Mouse (Mus musculus): ENCODE results near the gene Ogfrl1. TPM values are rescaled to one million over a fixed set of nuclear protein-coding genes. Genes with fewer than 3 reads are reported as not detected.
"Not testable (repeated sequence)": the region's sequence is repeated elsewhere in the genome, so short reads cannot be mapped to it uniquely, and the experiment has no call there.

Ogfrl1 gene
- polyA plus RNA-seq, 1 experiment from 2014 or later = 27.6 TPM

DNA sequence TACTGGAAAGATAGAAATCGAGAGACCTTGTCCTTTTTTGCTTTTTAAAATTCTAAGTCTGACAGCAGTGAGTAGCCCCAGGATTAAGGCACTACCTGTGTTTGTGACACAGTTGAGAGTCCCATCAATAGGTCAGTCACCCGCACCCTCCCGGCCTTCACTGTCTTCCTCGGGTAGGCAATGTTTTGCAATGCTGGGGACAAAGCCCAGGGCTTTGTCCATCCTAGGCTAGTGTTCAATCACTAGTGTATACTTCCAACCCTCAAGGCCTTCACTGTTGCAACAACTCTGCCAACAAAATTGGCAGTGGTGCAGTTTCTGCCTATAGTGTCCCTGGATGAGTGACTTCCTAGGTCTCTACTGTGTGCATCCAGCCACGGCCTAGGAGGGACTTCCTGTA, 14.0 kb upstream of the Ogfrl1 start:
- no peak overlapping the region for H3K9ac ChIP-seq (ENCODE audit: low read depth, low read length)
- H3K4me2 ChIP-seq (ENCODE audit: low read length) = no peak overlapping the region
- TF ChIP-seq CTCF (IDR thresholded peaks at IDR 0.05; ENCODE audit: low read depth) = no peak
- H3K36me3 ChIP-seq (ENCODE audit: insufficient read depth, low read length) = no peaks in the 10 kb centered on the region
- no peak overlapping the region for H3K4me3 ChIP-seq (replicated peaks; ENCODE audit: low read depth, low read length)
- ATAC-seq (replicated peaks; ENCODE audit: low FRiP score, low read depth) (no peak), DNase-seq (ENCODE audit: low spot score) (no peak)
- no peaks in the 10 kb centered on the region for H3K4me1 ChIP-seq (replicated peaks; ENCODE audit: insufficient read depth, low read length)
- no peaks in the 10 kb centered on the region for H3K9me3 ChIP-seq (replicated peaks; ENCODE audit: low read length)
- WGBS = 88% methylated on average over 5 of the region's 5 CpGs
- H3K27me3 ChIP-seq (ENCODE audit: insufficient read depth, low read length) = no peaks in the 10 kb centered on the region
- H3K27ac ChIP-seq = no peak overlapping the region

DNA sequence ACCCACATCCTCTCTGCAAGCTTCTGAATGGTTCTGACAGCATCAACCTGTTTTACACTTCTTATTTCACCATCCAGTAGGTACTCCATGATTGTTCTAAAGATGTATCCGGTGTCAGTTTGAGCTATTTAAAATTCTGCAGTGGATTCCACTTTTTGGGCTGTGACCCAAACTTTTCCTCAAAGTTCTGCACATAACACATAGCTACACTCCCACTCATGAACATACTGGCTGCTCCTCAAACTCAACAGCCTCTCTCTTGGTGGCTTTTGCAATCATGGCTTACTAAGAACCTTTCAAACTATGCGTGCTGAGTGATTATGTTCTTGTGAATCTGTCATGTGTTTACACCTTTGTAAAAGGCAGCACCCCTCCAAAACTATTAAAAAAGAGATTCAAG, 12.4 kb upstream of the Ogfrl1 start:
- WGBS = 86% methylated on average over 2 of the region's 2 CpGs
- DNase-seq (ENCODE audit: low spot score) = no peak
- H3K9me3 ChIP-seq (replicated peaks; ENCODE audit: low read length) = no peaks in the 10 kb centered on the region
- H3K27ac ChIP-seq = no peak overlapping the region
- no peak overlapping the region for H3K4me2 ChIP-seq (ENCODE audit: low read length)
- H3K4me3 ChIP-seq (replicated peaks; ENCODE audit: low read depth, low read length) = no peak overlapping the region
- no peak overlapping the region for H3K9ac ChIP-seq (ENCODE audit: low read depth, low read length)
- TF ChIP-seq CTCF (IDR thresholded peaks at IDR 0.05; ENCODE audit: low read depth) = no peak
- no peak for ATAC-seq (replicated peaks; ENCODE audit: low FRiP score, low read depth)
- H3K27me3 ChIP-seq (ENCODE audit: insufficient read depth, low read length) = no peaks in the 10 kb centered on the region
- H3K4me1 ChIP-seq (replicated peaks; ENCODE audit: insufficient read depth, low read length) = no peaks in the 10 kb centered on the region
- no peaks in the 10 kb centered on the region for H3K36me3 ChIP-seq (ENCODE audit: insufficient read depth, low read length)

DNA sequence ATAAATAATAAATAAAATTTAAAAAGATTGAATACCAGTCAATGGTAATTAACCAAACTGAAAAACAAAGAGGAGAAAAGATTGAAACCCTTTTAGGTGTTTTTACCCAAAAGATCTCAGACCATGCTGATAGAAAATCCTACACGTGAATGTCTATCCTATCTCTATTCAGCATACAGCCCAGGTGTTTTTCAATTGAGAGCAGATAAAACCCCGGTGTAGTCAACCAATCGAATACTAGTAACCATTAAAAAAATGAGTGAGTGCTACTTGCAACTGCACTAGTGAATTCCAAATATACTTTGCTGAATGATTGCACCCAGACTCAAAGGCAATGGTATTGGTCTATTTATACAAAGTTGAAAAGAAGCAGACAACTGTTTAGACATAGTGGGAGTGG, 4.8 kb upstream of the Ogfrl1 start:
- Histone ChIP-seq H3K36me3 (ENCODE audit: insufficient read depth, low read length) (no peaks in the 10 kb centered on the region), H3K4me2 (ENCODE audit: low read length) (no peak overlapping the region), H3K9ac (ENCODE audit: low read depth, low read length) (no peak overlapping the region), H3K4me1 (replicated peaks; ENCODE audit: insufficient read depth, low read length) (no peaks in the 10 kb centered on the region), H3K27me3 (ENCODE audit: insufficient read depth, low read length) (no peaks in the 10 kb centered on the region), H3K27ac (no peak overlapping the region), H3K4me3 (replicated peaks; ENCODE audit: low read depth, low read length) (no peak overlapping the region), H3K9me3 (replicated peaks; ENCODE audit: low read length) (no peaks in the 10 kb centered on the region)
- TF ChIP-seq CTCF (IDR thresholded peaks at IDR 0.05; ENCODE audit: low read depth) = no peak
- ATAC-seq (replicated peaks; ENCODE audit: low FRiP score, low read depth) = no peak
- DNase-seq (ENCODE audit: low spot score) = no peak
- WGBS = 90% methylated on average over 3 of the region's 3 CpGs

DNA sequence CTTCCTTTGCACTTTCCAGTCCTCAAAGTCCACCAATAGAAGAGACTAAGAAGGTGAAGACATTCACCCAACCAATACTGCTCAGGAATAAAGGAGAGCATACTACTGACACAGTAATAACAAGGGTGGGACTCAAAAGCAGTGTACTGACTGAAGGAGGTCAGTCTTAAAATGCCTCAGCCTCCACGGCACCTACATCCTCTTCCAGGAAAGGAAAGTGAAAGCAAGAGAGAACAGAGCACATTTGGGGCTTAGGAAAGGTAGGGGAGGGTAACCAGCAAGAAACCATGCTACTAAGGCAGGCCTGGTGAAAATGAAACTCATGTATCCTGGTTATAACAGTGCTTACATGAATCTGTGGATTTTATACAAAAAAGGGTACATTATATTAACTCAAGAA, 2.0 kb upstream of the Ogfrl1 start:
- no peak for ATAC-seq (replicated peaks; ENCODE audit: low FRiP score, low read depth)
- Histone ChIP-seq H3K4me2 (ENCODE audit: low read length) (no peak overlapping the region), H3K4me1 (replicated peaks; ENCODE audit: insufficient read depth, low read length) (no peaks in the 10 kb centered on the region), H3K27ac (no peak overlapping the region), H3K36me3 (ENCODE audit: insufficient read depth, low read length) (no peaks in the 10 kb centered on the region), H3K9me3 (replicated peaks; ENCODE audit: low read length) (no peaks in the 10 kb centered on the region), H3K4me3 (replicated peaks; ENCODE audit: low read depth, low read length) (no peak overlapping the region), H3K27me3 (ENCODE audit: insufficient read depth, low read length) (no peaks in the 10 kb centered on the region), H3K9ac (ENCODE audit: low read depth, low read length) (no peak overlapping the region)
- no peak for DNase-seq (ENCODE audit: low spot score)
- TF ChIP-seq CTCF (IDR thresholded peaks at IDR 0.05; ENCODE audit: low read depth) = no peak
- WGBS = 54% methylated on average over 1 of the region's 1 CpGs

DNA sequence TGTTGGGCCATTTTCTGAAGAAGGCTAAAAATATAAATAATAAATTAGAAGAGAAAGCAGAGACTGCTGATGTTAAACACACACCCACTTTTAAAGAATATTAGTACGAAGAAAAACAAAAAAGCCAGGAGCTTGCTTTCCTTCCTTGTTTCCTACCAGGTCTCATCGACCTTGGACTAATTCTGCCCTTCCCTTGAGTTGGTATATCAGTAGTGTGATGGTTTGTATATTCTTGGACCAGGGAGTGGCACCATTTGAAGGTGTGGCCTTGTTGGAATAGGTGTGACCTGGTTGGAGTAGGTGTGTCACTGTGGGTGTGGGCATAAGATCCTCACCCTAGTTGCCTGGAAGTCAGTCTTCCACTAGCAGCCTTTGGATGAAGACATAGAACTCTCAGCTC, 3.2 kb downstream of the Ogfrl1 start:
- 86% methylated on average over 2 of the region's 2 CpGs for WGBS
- not testable (repeated sequence) for H3K4me1 ChIP-seq (replicated peaks; ENCODE audit: insufficient read depth, low read length); ATAC-seq (replicated peaks; ENCODE audit: low FRiP score, low read depth); H3K36me3 ChIP-seq (ENCODE audit: insufficient read depth, low read length); H3K4me3 ChIP-seq (replicated peaks; ENCODE audit: low read depth, low read length); H3K27me3 ChIP-seq (ENCODE audit: insufficient read depth, low read length); H3K9ac ChIP-seq (ENCODE audit: low read depth, low read length); H3K27ac ChIP-seq; DNase-seq (ENCODE audit: low spot score); H3K4me2 ChIP-seq (ENCODE audit: low read length); H3K9me3 ChIP-seq (replicated peaks; ENCODE audit: low read length)

DNA sequence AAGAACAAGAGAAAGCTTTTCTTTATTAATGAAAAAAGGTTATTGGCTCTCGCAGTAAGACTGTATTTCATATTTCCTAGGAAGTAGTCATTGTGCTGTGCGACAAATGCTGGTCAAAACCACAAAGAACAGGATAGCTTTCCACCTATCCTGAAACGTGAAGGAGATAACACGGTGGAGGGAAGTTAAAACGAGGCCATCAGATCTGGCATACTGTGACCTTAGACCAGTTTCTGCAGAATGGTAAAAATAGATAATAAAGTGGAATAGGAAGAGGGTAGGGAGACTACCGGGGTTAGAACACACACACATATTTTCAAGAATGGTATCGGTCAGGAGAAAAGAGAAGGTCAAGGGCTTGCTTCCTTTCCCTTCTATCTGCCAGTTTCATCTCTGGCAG, 5.8 kb downstream of the Ogfrl1 start:
- Histone ChIP-seq H3K9ac (ENCODE audit: low read depth, low read length) (no peak overlapping the region), H3K36me3 (ENCODE audit: insufficient read depth, low read length) (no peaks in the 10 kb centered on the region), H3K4me3 (replicated peaks; ENCODE audit: low read depth, low read length) (no peak overlapping the region), H3K9me3 (replicated peaks; ENCODE audit: low read length) (no peaks in the 10 kb centered on the region), H3K27me3 (ENCODE audit: insufficient read depth, low read length) (no peaks in the 10 kb centered on the region), H3K4me1 (replicated peaks; ENCODE audit: insufficient read depth, low read length) (no peaks in the 10 kb centered on the region), H3K27ac (no peak overlapping the region), H3K4me2 (ENCODE audit: low read length) (no peak overlapping the region)
- WGBS = 83% methylated on average over 7 of the region's 7 CpGs
- no peak for ATAC-seq (replicated peaks; ENCODE audit: low FRiP score, low read depth)
- TF ChIP-seq CTCF (IDR thresholded peaks at IDR 0.05; ENCODE audit: low read depth) = no peak
- no peak for DNase-seq (ENCODE audit: low spot score)

DNA sequence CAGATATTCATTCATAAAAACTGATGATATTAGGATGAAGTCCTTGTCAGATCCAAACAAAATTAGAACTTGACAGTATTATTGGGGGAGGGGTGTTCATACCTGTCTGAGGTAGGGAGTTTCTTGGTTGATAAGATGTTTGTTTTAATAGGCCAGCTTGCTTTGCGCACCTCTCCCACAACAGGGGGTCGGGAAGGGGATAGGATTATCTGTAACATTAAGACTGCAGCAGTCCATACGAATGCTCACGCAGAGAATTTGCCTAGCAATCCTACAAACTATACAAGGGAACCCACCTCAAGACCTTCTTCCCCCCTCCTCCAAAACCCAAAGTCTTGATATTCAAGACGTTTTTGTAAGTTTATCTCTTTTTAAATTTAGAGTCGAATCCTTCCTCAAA, 13.2 kb downstream of the Ogfrl1 start:
- ATAC-seq (replicated peaks; ENCODE audit: low FRiP score, low read depth) (no peak), DNase-seq (ENCODE audit: low spot score) (no peak)
- H3K27me3 ChIP-seq (ENCODE audit: insufficient read depth, low read length) = no peaks in the 10 kb centered on the region
- H3K27ac ChIP-seq = no peak overlapping the region
- no peaks in the 10 kb centered on the region for H3K36me3 ChIP-seq (ENCODE audit: insufficient read depth, low read length)
- no peak for TF ChIP-seq CTCF (IDR thresholded peaks at IDR 0.05; ENCODE audit: low read depth)
- H3K9ac ChIP-seq (ENCODE audit: low read depth, low read length) = no peak overlapping the region
- WGBS = 89% methylated on average over 6 of the region's 6 CpGs
- no peaks in the 10 kb centered on the region; the same call in 1 of the 2 replicates for H3K4me1 ChIP-seq (replicated peaks; ENCODE audit: insufficient read depth, low read length)
- H3K4me3 ChIP-seq (replicated peaks; ENCODE audit: low read depth, low read length) = no peak overlapping the region
- no peaks in the 10 kb centered on the region for H3K9me3 ChIP-seq (replicated peaks; ENCODE audit: low read length)
- no peak overlapping the region for H3K4me2 ChIP-seq (ENCODE audit: low read length)

Data from kidney, postnatal 0 days (tissue).